Mouse (Mus musculus): ENCODE data around the gene Palld.
A peak's percentile ranks its signal among the peaks of the same experiment; 100 is the strongest.

Palld gene

DNA sequence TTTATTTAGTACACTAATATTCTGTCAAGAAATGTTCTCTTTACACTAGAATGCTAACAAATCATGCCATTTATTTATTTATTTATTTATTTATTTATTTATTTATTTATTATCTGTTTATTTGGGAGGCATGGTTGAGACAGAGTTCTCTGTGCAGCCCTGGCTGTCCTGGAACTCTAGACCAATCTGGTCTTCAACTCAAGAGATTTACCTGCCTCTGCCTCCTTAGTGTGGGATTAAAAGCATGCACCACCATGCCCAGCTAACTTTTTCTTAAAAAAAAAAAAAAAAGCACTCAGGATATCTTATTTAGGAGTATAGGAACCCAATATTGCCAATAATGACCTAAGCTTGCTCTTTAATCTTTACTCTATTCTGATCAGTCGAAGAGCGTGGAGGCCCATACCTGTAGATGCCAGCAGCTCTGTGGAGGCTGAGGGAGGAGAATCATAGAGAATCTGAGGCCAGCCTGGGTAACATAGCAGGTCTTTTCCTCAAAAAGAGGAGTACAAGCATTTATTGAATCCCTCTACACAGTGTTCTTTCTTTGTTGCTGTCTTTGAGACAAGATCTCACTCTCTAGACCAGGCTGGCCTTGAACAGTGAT, 415.5 kb downstream of the Palld start:
- no peak for DNase-seq

GRCm38 (mm10) chr8:61480260-61480967, 422.1 kb downstream of the Palld start:
- no peak for DNase-seq

- DNase-seq: peak; percentile 73
These were observed 422.8 kb downstream of the Palld start for GRCm38 (mm10) chr8:61479506-61480214.

GRCm38 (mm10) chr8:61478793-61479192, 423.7 kb downstream of the Palld start:
- no peak for DNase-seq

- no peak for DNase-seq
These were observed 424.3 kb downstream of the Palld start for GRCm38 (mm10) chr8:61478150-61478549.

GRCm38 (mm10) chr8:61476160-61476559, 426.3 kb downstream of the Palld start:
- DNase-seq: no peak

GRCm38 (mm10) chr8:61475251-61475673, 427.2 kb downstream of the Palld start:
- DNase-seq: no peak

DNA sequence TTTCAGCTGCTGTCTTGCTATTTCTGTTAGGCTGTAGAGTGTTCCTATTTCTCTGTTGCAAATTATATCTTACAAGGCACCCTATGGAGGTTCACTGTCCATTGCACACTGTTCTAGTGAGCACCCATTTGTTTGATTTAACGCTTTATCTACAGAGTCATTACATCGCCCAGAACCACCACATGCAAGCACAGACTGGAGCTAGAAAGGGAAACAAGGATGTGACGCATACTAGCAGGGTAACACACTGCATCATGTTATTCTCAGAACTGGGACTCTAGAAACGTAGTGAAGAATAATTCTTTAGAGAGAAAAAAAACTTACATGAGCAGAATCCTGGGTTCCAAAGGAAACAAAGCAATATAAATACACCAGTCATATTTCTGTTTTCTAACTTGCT, 432.3 kb downstream of the Palld start:
- no peak for DNase-seq

GRCm38 (mm10) chr8:61467553-61467815, 435.0 kb downstream of the Palld start:
- no peak for DNase-seq

DNA sequence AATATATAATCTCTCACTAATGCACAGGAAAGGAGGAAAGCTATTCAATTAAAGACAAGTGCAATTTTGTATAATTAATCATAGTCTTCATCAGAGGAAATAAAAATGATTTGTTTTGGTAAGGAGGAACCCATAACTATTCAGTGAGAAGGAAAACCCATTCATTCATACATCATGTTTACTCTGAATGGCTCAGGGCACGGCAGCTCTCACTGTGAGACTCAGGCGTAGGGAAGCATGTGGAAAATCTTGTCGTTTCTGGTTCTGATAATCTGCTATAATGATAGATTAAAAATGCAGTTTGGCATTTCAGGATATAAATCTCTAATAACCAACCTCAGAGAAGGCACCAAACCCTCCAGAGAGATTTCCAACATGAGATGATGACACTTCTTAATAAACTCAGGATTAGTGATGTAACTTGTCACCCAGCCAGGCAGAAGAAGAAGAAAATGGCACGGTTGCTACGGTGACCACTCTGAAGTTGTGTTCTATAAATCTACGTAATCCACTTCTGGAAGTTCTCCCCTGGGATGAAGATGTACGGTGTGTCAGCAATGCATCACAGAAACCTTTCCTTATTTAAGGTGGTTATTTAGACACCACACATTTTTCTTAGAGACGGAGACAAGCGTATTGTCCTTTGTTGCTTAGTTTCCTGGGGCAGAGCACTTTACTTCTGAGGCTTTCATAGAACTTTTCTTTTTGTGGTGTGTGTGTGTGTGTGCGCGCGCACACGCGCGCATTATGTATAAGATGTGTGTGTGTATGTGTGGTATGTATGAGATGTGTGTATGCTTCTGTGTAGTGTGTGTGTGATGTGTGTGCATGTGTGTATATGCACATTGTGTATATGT, 435.6 kb downstream of the Palld start:
- DNase-seq: no peak

GRCm38 (mm10) chr8:61464393-61464792, 438.1 kb downstream of the Palld start:
- DNase-seq: no peak

GRCm38 (mm10) chr8:61462221-61462620, 440.3 kb downstream of the Palld start:
- no peak for DNase-seq

Measured in thymus, postnatal 4 days (tissue).